Mouse (Mus musculus) neural tube, embryonic 14.5 days (tissue): ENCODE results near the gene Dnmt3a. TPM values are rescaled to one million over a fixed set of nuclear protein-coding genes. Genes with fewer than 3 reads are reported as not detected.
A peak's percentile ranks its signal among the peaks of the same experiment; 100 is the strongest.

ENCODE experiments used
- ATAC-seq: fragments of 200-750 bp; cut with Nextera tagmentation; 2 replicates; pipeline ENCODE4 v1.8.0; 2017; ENCODE audit warnings: low read depth, mild to moderate bottlenecking, moderate TSS enrichment, moderate library complexity
- H3K27ac ChIP-seq: fragments of 300-500 bp; sonication (generic); 2 replicates; pipeline ENCODE4 v1.5.1; 2014; ENCODE audit warnings: low read depth, mild to moderate bottlenecking, control low read depth, low read length, moderate library complexity, mixed read lengths
- H3K27me3 ChIP-seq: fragments of 300-500 bp; sonication (generic); 2 replicates; pipeline ENCODE4 v1.6.1; 2014; ENCODE audit warnings: low read length; ENCODE audit not compliant: control insufficient read depth, insufficient read depth
- H3K36me3 ChIP-seq: fragments of 300-500 bp; sonication (generic); 2 replicates; pipeline ENCODE4 v1.6.1; 2014; ENCODE audit warnings: low read length, mixed read lengths; ENCODE audit not compliant: control insufficient read depth, insufficient read depth
- H3K4me1 ChIP-seq: fragments of 300-500 bp; sonication (generic); 2 replicates; pipeline ENCODE4 v1.6.1; 2014; ENCODE audit warnings: low read length; ENCODE audit not compliant: control insufficient read depth, insufficient read depth
- H3K4me2 ChIP-seq: fragments of 300-500 bp; sonication (generic); 2 replicates; pipeline ENCODE4 v1.6.1; 2014; ENCODE audit warnings: mild to moderate bottlenecking, low read depth, low read length, control low read depth
- H3K4me3 ChIP-seq: fragments of 300-500 bp; sonication (generic); 2 replicates; pipeline ENCODE4 v1.5.1; 2014; ENCODE audit warnings: low read depth, low read length, control low read depth, mixed read lengths
- H3K9ac ChIP-seq: fragments of 300-500 bp; sonication (generic); replicated peaks from 2 replicates; pipeline ENCODE4 v1.6.1; 2014; ENCODE audit warnings: low read depth, mild to moderate bottlenecking, control low read depth, low read length, mixed read lengths
- H3K9me3 ChIP-seq: fragments of 300-500 bp; sonication (generic); 2 replicates; pipeline ENCODE4 v1.6.1; 2016; ENCODE audit warnings: low read length; ENCODE audit not compliant: control insufficient read depth
- WGBS: fragments of 180-500 bp; shearing (Covaris S2); extraction: QIAGEN DNeasy Blood & Tissue Kit; methylation state at CpG from one replicate; pipeline ENCODE4 v1.1.7; 2014; 5-methylcytosine and 5-hydroxymethylcytosine counted together
- polyA plus RNA-seq: library from polyadenylated mRNA; unstranded; fragments of >200 nt; fragmentation: Nextera tagmentation; extraction: Ambion mirVana; gene quantifications from 2 replicates; pipeline ENCODE4 v1.2.1, GENCODE M21; 2014

Gene Dnmt3a
- polyA plus RNA-seq, 1 experiment from 2014 or later: 53.4 TPM

DNA sequence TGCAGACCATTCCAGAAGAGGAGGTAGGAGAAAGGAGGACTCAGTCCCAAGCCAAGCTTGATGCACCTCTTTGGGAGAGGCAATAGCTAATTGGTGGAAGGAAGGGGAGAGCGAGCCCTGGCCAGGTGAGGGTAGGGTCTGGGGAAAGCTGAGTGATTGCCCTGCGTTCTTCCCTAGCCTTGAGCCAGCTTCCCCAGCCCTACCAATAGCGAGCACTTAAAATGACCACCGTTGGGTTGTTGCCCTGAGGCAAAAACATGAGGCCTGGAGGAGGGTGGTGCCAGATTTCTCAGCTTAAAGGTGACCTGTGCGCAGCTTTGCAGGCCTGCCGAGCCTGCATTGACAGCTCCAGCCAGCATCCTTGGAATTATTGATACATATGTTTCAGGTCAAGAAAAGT, 87.5 kb downstream of the Dnmt3a start:
- no peak overlapping the region for H3K9ac ChIP-seq
- 56% methylated on average over 6 of the region's 6 CpGs for WGBS
- H3K4me1 ChIP-seq: peaks cover 41% of the 10 kb centered on the region
- peak overlapping the region; percentile 70 for H3K27ac ChIP-seq
- peak overlapping the region; percentile 65 for H3K4me2 ChIP-seq
- H3K9me3 ChIP-seq: no peaks in the 10 kb centered on the region
- ATAC-seq: no peak
- H3K4me3 ChIP-seq: peak overlapping the region; percentile 35; the same call in 1 of the 2 replicates
- no peaks in the 10 kb centered on the region for H3K27me3 ChIP-seq
- peaks cover 31% of the 10 kb centered on the region for H3K36me3 ChIP-seq

DNA sequence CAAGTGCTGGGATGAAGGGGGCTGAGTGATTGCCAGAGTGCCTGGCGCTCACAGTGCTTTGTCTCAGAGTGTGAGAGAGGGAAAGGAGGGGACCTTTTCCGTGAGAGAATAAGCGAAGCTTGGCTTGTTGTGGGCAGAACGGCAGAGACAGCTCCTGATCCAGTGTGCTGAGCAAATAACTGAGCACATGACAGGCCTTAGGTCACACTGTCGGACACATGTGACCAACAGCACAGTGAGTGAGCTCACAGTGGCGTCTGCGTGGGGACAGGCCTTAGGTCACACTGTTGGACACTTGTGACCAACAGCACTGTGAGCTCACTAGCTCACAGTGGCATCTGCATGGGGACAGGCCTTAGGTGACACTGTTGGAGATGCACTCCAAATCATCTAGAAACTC, 88.7 kb downstream of the Dnmt3a start:
- Histone ChIP-seq H3K9me3 (no peaks in the 10 kb centered on the region), H3K9ac (no peak overlapping the region), H3K27me3 (no peaks in the 10 kb centered on the region), H3K4me1 (peaks cover 35% of the 10 kb centered on the region), H3K4me2 (no peak overlapping the region), H3K36me3 (peaks cover 39% of the 10 kb centered on the region), H3K27ac (no peak overlapping the region), H3K4me3 (no peak overlapping the region)
- ATAC-seq: no peak
- 68% methylated on average over 7 of the region's 7 CpGs for WGBS

DNA sequence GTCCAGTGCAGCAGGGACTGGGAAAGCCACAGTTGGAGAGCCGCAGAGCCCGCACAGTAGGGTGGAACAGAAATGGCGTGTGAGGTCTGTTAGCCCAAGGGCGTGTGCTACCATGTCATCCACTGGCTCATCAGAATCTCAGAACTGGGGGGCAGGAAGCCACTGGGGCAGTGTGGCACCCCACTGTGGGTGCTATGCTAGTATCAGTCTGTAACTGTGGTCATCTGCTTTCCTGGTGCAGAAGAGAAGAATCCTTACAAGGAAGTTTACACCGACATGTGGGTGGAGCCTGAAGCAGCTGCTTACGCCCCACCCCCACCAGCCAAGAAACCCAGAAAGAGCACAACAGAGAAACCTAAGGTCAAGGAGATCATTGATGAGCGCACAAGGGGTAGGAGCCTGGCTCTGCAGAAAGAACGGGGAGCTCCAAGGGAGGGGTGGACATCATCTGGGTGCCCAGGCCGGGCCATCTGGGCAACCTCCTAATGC, 91.3 kb downstream of the Dnmt3a start:
- Histone ChIP-seq H3K4me1 (peaks cover 25% of the 10 kb centered on the region), H3K27ac (no peak overlapping the region), H3K9me3 (no peaks in the 10 kb centered on the region), H3K9ac (no peak overlapping the region), H3K4me3 (no peak overlapping the region), H3K27me3 (no peaks in the 10 kb centered on the region), H3K4me2 (no peak overlapping the region), H3K36me3 (peaks cover 58% of the 10 kb centered on the region)
- WGBS: 95% methylated on average over 9 of the region's 9 CpGs
- ATAC-seq: no peak

DNA sequence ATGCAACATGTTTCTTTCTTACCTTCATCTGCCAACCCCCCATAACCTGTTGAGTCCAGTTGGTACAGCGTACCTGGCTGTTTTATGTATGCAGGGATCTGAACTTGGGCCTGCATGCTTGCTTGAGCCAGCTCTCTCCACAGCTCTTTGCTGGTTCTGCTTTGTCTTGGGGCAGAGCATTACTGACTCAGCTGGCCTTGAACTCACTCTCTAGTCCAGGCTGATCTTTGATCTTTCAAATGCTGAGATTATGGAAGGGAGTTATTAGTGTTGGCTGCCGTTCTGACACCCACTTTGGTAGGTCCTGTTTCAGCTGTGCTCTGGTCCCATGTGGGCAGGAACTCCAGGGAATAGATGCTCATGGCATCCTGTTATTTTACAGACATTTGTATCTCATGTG, 93.0 kb downstream of the Dnmt3a start:
- no peak overlapping the region for H3K27ac ChIP-seq
- H3K27me3 ChIP-seq: no peaks in the 10 kb centered on the region
- ATAC-seq: no peak
- H3K9ac ChIP-seq: no peak overlapping the region
- 93% methylated on average over 2 of the region's 2 CpGs for WGBS
- peaks cover 66% of the 10 kb centered on the region for H3K36me3 ChIP-seq
- peaks cover 8% of the 10 kb centered on the region; the same call in 1 of the 2 replicates for H3K4me1 ChIP-seq
- no peaks in the 10 kb centered on the region for H3K9me3 ChIP-seq
- H3K4me2 ChIP-seq: no peak overlapping the region
- no peak overlapping the region for H3K4me3 ChIP-seq

DNA sequence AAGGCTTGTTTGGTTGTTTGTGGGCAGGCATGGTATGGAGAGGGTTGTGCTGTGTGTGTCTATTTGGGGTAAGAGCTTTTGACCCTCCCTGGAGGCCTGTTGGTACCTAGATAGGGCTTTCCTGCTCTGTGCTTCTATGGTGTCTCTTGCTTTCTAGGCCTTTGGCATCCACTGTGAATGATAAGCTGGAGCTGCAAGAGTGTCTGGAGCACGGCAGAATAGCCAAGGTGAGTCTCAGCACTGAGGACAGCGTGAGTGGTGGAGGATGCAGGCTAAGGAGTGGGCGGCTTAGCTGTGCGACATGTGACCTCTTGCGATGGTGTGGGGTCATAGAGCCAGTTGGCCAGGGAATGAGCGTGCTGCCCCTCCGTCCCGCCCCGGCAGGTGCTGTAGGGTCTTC, 99.6 kb downstream of the Dnmt3a start:
- no peaks in the 10 kb centered on the region for H3K4me1 ChIP-seq
- no peak overlapping the region for H3K4me2 ChIP-seq
- no peaks in the 10 kb centered on the region for H3K9me3 ChIP-seq
- no peak overlapping the region for H3K27ac ChIP-seq
- 94% methylated on average over 9 of the region's 9 CpGs for WGBS
- H3K36me3 ChIP-seq: peaks cover 58% of the 10 kb centered on the region
- H3K9ac ChIP-seq: no peak overlapping the region
- H3K4me3 ChIP-seq: no peak overlapping the region
- no peak for ATAC-seq
- no peaks in the 10 kb centered on the region for H3K27me3 ChIP-seq

DNA sequence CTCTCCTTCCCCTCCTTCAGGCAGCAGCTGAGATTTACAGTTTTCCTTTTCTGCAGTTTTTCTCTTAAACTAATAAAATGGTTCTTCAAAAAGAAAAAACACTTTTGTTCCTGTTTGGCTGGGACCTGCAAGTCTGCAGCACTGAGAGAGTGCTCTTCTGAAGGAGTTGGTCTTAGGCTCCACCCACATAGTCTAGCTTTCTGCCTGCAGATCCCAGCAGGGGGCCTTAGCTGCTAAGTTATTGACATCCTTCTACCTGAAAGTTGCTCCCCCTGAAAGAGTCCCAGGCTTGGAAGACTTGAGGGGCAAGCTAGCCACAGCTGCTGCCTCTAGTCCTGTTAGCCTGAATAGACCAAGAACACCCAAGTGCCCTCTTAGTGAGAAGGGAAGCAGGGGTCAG, 100.5 kb downstream of the Dnmt3a start:
- H3K4me2 ChIP-seq: no peak overlapping the region
- no peak overlapping the region for H3K4me3 ChIP-seq
- H3K4me1 ChIP-seq: no peaks in the 10 kb centered on the region
- H3K36me3 ChIP-seq: peaks cover 56% of the 10 kb centered on the region
- no peaks in the 10 kb centered on the region for H3K9me3 ChIP-seq
- no peak for ATAC-seq
- no peak overlapping the region for H3K9ac ChIP-seq
- H3K27me3 ChIP-seq: no peaks in the 10 kb centered on the region
- H3K27ac ChIP-seq: no peak overlapping the region

DNA sequence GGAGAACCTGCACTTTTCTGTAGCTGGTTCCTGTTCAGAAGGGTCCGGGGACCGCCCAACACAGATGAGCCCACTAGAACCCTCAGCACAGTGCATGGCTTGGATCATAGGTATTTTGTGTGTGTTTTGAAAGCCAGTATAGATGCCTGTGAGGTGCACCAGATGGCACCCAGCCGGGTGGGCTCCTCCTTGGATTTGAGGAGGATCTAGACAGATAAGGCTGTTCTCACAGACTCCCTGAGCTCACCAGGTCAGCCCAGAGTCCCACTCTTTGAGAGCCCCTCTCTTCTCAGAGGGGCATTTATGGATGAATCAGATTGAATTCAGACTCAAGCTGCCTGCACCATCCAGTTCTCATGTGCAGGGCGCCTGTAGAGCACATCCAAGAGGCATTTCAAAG, 101.2 kb downstream of the Dnmt3a start:
- Histone ChIP-seq H3K4me3 (no peak overlapping the region), H3K27me3 (no peaks in the 10 kb centered on the region), H3K9me3 (no peaks in the 10 kb centered on the region), H3K27ac (no peak overlapping the region), H3K9ac (no peak overlapping the region), H3K4me1 (no peaks in the 10 kb centered on the region), H3K4me2 (no peak overlapping the region), H3K36me3 (peaks cover 49% of the 10 kb centered on the region)
- WGBS: 84% methylated on average over 4 of the region's 4 CpGs
- ATAC-seq: no peak

DNA sequence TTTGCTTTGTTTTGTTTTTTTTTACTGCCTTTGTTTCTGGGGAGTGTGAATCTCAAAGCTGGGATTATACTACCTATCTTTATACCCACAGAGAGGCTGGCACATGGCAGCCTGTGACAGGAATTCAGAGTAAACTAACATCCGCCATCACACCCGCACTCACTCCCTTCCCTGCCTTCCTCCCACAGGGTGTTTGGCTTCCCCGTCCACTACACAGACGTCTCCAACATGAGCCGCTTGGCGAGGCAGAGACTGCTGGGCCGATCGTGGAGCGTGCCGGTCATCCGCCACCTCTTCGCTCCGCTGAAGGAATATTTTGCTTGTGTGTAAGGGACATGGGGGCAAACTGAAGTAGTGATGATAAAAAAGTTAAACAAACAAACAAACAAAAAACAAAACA, 101.6 kb downstream of the Dnmt3a start:
- Histone ChIP-seq H3K27ac (no peak overlapping the region), H3K9ac (no peak overlapping the region), H3K36me3 (peaks cover 45% of the 10 kb centered on the region), H3K9me3 (no peaks in the 10 kb centered on the region), H3K4me3 (no peak overlapping the region), H3K27me3 (no peaks in the 10 kb centered on the region), H3K4me1 (no peaks in the 10 kb centered on the region), H3K4me2 (no peak overlapping the region)
- 73% methylated on average over 13 of the region's 13 CpGs for WGBS
- ATAC-seq: no peak

DNA sequence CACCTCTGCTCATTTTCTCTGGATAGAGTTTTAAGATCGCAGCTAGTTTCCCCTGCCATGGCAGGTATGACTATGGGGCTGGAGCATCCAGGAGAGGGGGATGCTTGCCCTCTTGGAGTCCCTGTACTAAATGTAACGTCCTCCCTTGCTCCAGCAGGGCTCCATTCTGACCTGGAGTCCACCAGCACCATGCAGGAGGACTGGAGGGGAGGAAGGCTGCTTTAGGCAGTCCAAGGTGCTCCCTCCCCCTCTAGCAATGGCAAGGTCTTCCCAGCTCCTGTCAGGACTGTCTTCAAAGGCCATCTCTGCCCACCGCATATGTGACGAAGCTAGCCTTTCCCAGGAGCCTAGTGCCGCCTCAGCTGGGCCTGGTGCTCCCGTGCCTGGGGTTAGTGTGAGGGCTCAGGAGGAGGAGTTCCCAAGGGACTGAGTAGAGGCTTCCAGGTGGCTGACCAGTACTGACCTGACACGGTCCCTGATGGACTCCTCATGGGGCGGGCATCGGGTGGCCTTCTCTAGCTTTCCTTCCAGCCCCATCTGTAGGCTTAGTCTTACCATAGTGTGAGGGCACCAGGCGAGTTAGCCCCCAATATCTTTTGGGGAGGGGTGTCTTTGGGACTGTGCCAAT, 104.8 kb downstream of the Dnmt3a start:
- H3K36me3 ChIP-seq: peaks cover 32% of the 10 kb centered on the region

More for the DNA sequence above, 104.8 kb downstream of the Dnmt3a start:
- H3K4me2 ChIP-seq: no peak overlapping the region
- no peak overlapping the region for H3K9ac ChIP-seq
- H3K4me1 ChIP-seq: no peaks in the 10 kb centered on the region
- WGBS: 70% methylated on average over 10 of the region's 10 CpGs
- no peak overlapping the region for H3K27ac ChIP-seq
- H3K4me3 ChIP-seq: no peak overlapping the region
- peak; percentile 58; the same call in 1 of the 2 replicates for ATAC-seq
- H3K9me3 ChIP-seq: no peaks in the 10 kb centered on the region
- no peaks in the 10 kb centered on the region for H3K27me3 ChIP-seq
